In genomic region chr12:108968031-108968430, GRCm38 (mm10) we compare ENCODE assay signal across 15 mouse cellular contexts.
DNase-seq lines count a peak whose midpoint lies in the region; ATAC-seq lines count a peak whose summit lies in the region.
"Had no signal": no experiment of that assay in that cellular context is flagged by ENCODE, and none has a peak within 500 bp of the region (broad histone marks: within the 10 kb centered on the region; RNA-seq: fewer than 3 reads in every experiment).

No protein-coding gene starts in this region.

- no peaks in the 10 kb centered on the region for H3K27me3 ChIP-seq in midbrain, embryonic 16.5 days (ENCODE audit: control insufficient read depth, insufficient read depth, low read depth, low read length)
- H3K27me3 ChIP-seq: limb, embryonic 15.5 days; stomach, embryonic 15.5 days had no signal

- WGBS in midbrain, embryonic 16.5 days: 88% methylated on average over 10 of the region's 10 CpGs

- DNase-seq in layer of hippocampus, adult 11-12 months (ENCODE audit: low spot score): peak; percentile 46
- DNase-seq in layer of hippocampus, postnatal 25 days (ENCODE audit: extremely low spot score in 1 of 2, low spot score in 1 of 2): no peak
- peak; percentile 15 for DNase-seq in 3T3-L1 (ENCODE audit: low read depth, low spot score)
- peak; percentile 86 for DNase-seq in brain, adult 2 months (ENCODE audit: low read depth, low spot score)
- DNase-seq in left cerebral cortex, adult 8-10 months (ENCODE audit: low spot score in 2 of 2): peak; percentile 15 to 61
- DNase-seq in heart, adult 8-10 months (ENCODE audit: low spot score): no peak
- DNase-seq: adrenal gland, postnatal 36 days; cerebellum, adult 9-10 months; heart, postnatal 4 days; liver, postnatal 0 days had no signal

- no peak overlapping the region for H3K4me3 ChIP-seq in midbrain, embryonic 16.5 days (ENCODE audit: low read depth, low read length)
- H3K4me3 ChIP-seq: forebrain, embryonic 10.5 days; limb, embryonic 15.5 days; stomach, embryonic 15.5 days had no signal

- peaks cover 4% of the 10 kb centered on the region; the same call in 1 of the 2 replicates for H3K4me1 ChIP-seq in midbrain, embryonic 16.5 days (ENCODE audit: control insufficient read depth, insufficient read depth, low read length)
- H3K4me1 ChIP-seq: stomach, embryonic 15.5 days had no signal

- no peaks in the 10 kb centered on the region for H3K9me3 ChIP-seq in midbrain, embryonic 16.5 days (replicated peaks; ENCODE audit: control insufficient read depth, low read length, poor library complexity, severe bottlenecking)
- H3K9me3 ChIP-seq: forebrain, embryonic 10.5 days; limb, embryonic 15.5 days; stomach, embryonic 15.5 days had no signal

- H3K27ac ChIP-seq in midbrain, embryonic 16.5 days (ENCODE audit: low read length): no peak overlapping the region
- H3K27ac ChIP-seq: forebrain, embryonic 10.5 days; limb, embryonic 15.5 days; stomach, embryonic 15.5 days had no signal

- no peak overlapping the region for H3K4me2 ChIP-seq in midbrain, embryonic 16.5 days (ENCODE audit: low read length)
- H3K4me2 ChIP-seq: limb, embryonic 15.5 days; stomach, embryonic 15.5 days had no signal

- H3K9ac ChIP-seq in midbrain, embryonic 16.5 days (ENCODE audit: low read depth, low read length): no peak overlapping the region
- H3K9ac ChIP-seq: limb, embryonic 15.5 days; liver, postnatal 0 days; stomach, embryonic 15.5 days had no signal

- ATAC-seq in midbrain, embryonic 16.5 days: no peak
- no peak for ATAC-seq in cerebellum, adult (ENCODE audit: insufficient number of reproducible peaks, low FRiP score, low TSS enrichment)
- ATAC-seq: liver, postnatal 0 days had no signal

- no peaks in the 10 kb centered on the region for H3K36me3 ChIP-seq in midbrain, embryonic 16.5 days (ENCODE audit: control insufficient read depth, insufficient read depth, low read length)
- H3K36me3 ChIP-seq: forebrain, embryonic 10.5 days; limb, embryonic 15.5 days; stomach, embryonic 15.5 days had no signal

Comparison
In these comparisons a context has a peak if more than half of its experiments do, and no peak if none do; other contexts are left out.
1. DNase-seq: peak in layer of hippocampus, adult 11-12 months (single experiment), 3T3-L1 (single experiment), brain, adult 2 months (single experiment) and left cerebral cortex, adult 8-10 months (2 of 2); none in layer of hippocampus, postnatal 25 days (0 of 2) and heart, adult 8-10 months (single experiment).